Mouse (Mus musculus): ENCODE measurements at regions not wholly inside any gene's neighbourhood (a gene's known extent, or its start where the extent isn't known, plus 50 kb on each side); places are given as distances from the start of the nearest gene placed in this dataset.

- H3K4me2 ChIP-seq (replicated peaks; ENCODE audit: low read depth), result no peak overlapping the region
- no peak overlapping the region for H3K4me3 ChIP-seq (ENCODE audit: low read depth, low read length)
- TF ChIP-seq CTCF (IDR thresholded peaks at IDR 0.05; ENCODE audit: low read depth), result no peak
- H3K4me1 ChIP-seq (replicated peaks; ENCODE audit: control insufficient read depth, insufficient read depth, low read length), result no peaks in the 10 kb centered on the region
- H3K27me3 ChIP-seq (replicated peaks; ENCODE audit: control insufficient read depth, insufficient read depth, low read length), result no peaks in the 10 kb centered on the region
- H3K9ac ChIP-seq (ENCODE audit: low read depth, low read length), result no peak overlapping the region
- no peak for ATAC-seq
- no peaks in the 10 kb centered on the region for H3K36me3 ChIP-seq (ENCODE audit: control insufficient read depth, insufficient read depth)
- H3K27ac ChIP-seq (ENCODE audit: low read depth, low read length), result no peak overlapping the region
- no peaks in the 10 kb centered on the region for H3K9me3 ChIP-seq (ENCODE audit: control insufficient read depth)
- WGBS, result 60% methylated on average over 8 of the region's 8 CpGs
These were observed 651.7 kb upstream of the Lmcd1 start for GRCm38 (mm10) chr6:111621684-111622480.

- H3K9me3 ChIP-seq (ENCODE audit: control insufficient read depth), result no peaks in the 10 kb centered on the region
- 82% methylated on average over 7 of the region's 7 CpGs for WGBS
- no peak overlapping the region for H3K9ac ChIP-seq (ENCODE audit: low read depth, low read length)
- no peaks in the 10 kb centered on the region for H3K4me1 ChIP-seq (replicated peaks; ENCODE audit: control insufficient read depth, insufficient read depth, low read length)
- H3K27ac ChIP-seq (ENCODE audit: low read depth, low read length), result no peak overlapping the region
- no peak overlapping the region for H3K4me3 ChIP-seq (ENCODE audit: low read depth, low read length)
- H3K36me3 ChIP-seq (ENCODE audit: control insufficient read depth, insufficient read depth), result no peaks in the 10 kb centered on the region
- no peaks in the 10 kb centered on the region for H3K27me3 ChIP-seq (replicated peaks; ENCODE audit: control insufficient read depth, insufficient read depth, low read length)
- ATAC-seq, result no peak
- no peak overlapping the region for H3K4me2 ChIP-seq (replicated peaks; ENCODE audit: low read depth)
- no peak for TF ChIP-seq CTCF (IDR thresholded peaks at IDR 0.05; ENCODE audit: low read depth)
These were observed 650.9 kb upstream of the Lmcd1 start for GRCm38 (mm10) chr6:111622481-111623139.

GRCm38 (mm10) chr6:111623140-111623497 lies 650.4 kb upstream of the Lmcd1 start:
- 86% methylated on average over 4 of the region's 4 CpGs for WGBS
- no peaks in the 10 kb centered on the region for H3K36me3 ChIP-seq (ENCODE audit: control insufficient read depth, insufficient read depth)

GRCm38 (mm10) chr6:111625501-111625900 lies 648.1 kb upstream of the Lmcd1 start:
- H3K9me3 ChIP-seq (ENCODE audit: control insufficient read depth), result no peaks in the 10 kb centered on the region
- H3K4me1 ChIP-seq (replicated peaks; ENCODE audit: control insufficient read depth, insufficient read depth, low read length), result no peaks in the 10 kb centered on the region
- no peaks in the 10 kb centered on the region for H3K36me3 ChIP-seq (ENCODE audit: control insufficient read depth, insufficient read depth)
- H3K27ac ChIP-seq (ENCODE audit: low read depth, low read length), result no peak overlapping the region
- H3K4me2 ChIP-seq (replicated peaks; ENCODE audit: low read depth), result no peak overlapping the region
- H3K4me3 ChIP-seq (ENCODE audit: low read depth, low read length), result no peak overlapping the region
- TF ChIP-seq CTCF (IDR thresholded peaks at IDR 0.05; ENCODE audit: low read depth), result no peak
- H3K27me3 ChIP-seq (replicated peaks; ENCODE audit: control insufficient read depth, insufficient read depth, low read length), result no peaks in the 10 kb centered on the region
- H3K9ac ChIP-seq (ENCODE audit: low read depth, low read length), result no peak overlapping the region
- ATAC-seq, result no peak

More at GRCm38 (mm10) chr6:111623140-111623497, 650.4 kb upstream of the Lmcd1 start:
- Histone ChIP-seq H3K9me3 (ENCODE audit: control insufficient read depth) (no peaks in the 10 kb centered on the region), H3K4me1 (replicated peaks; ENCODE audit: control insufficient read depth, insufficient read depth, low read length) (no peaks in the 10 kb centered on the region), H3K4me2 (replicated peaks; ENCODE audit: low read depth) (no peak overlapping the region), H3K9ac (ENCODE audit: low read depth, low read length) (no peak overlapping the region), H3K27ac (ENCODE audit: low read depth, low read length) (no peak overlapping the region), H3K4me3 (ENCODE audit: low read depth, low read length) (no peak overlapping the region), H3K27me3 (replicated peaks; ENCODE audit: control insufficient read depth, insufficient read depth, low read length) (no peaks in the 10 kb centered on the region)
- TF ChIP-seq CTCF (IDR thresholded peaks at IDR 0.05; ENCODE audit: low read depth), result no peak
- ATAC-seq, result no peak

GRCm38 (mm10) chr6:111652736-111653135 lies 620.8 kb upstream of the Lmcd1 start:
- Histone ChIP-seq H3K27ac (ENCODE audit: low read depth, low read length) (no peak overlapping the region), H3K4me3 (ENCODE audit: low read depth, low read length) (no peak overlapping the region), H3K9ac (ENCODE audit: low read depth, low read length) (no peak overlapping the region), H3K36me3 (ENCODE audit: control insufficient read depth, insufficient read depth) (no peaks in the 10 kb centered on the region), H3K27me3 (replicated peaks; ENCODE audit: control insufficient read depth, insufficient read depth, low read length) (no peaks in the 10 kb centered on the region), H3K9me3 (ENCODE audit: control insufficient read depth) (no peaks in the 10 kb centered on the region), H3K4me2 (replicated peaks; ENCODE audit: low read depth) (no peak overlapping the region), H3K4me1 (replicated peaks; ENCODE audit: control insufficient read depth, insufficient read depth, low read length) (no peaks in the 10 kb centered on the region)
- 86% methylated on average over 3 of the region's 3 CpGs for WGBS
- ATAC-seq, result no peak
- TF ChIP-seq CTCF (IDR thresholded peaks at IDR 0.05; ENCODE audit: low read depth), result no peak

- no peak for TF ChIP-seq CTCF (IDR thresholded peaks at IDR 0.05; ENCODE audit: low read depth)
- Histone ChIP-seq H3K27me3 (replicated peaks; ENCODE audit: control insufficient read depth, insufficient read depth, low read length) (no peaks in the 10 kb centered on the region), H3K36me3 (ENCODE audit: control insufficient read depth, insufficient read depth) (no peaks in the 10 kb centered on the region), H3K9ac (ENCODE audit: low read depth, low read length) (no peak overlapping the region), H3K4me1 (replicated peaks; ENCODE audit: control insufficient read depth, insufficient read depth, low read length) (no peaks in the 10 kb centered on the region), H3K4me2 (replicated peaks; ENCODE audit: low read depth) (no peak overlapping the region), H3K4me3 (ENCODE audit: low read depth, low read length) (no peak overlapping the region), H3K9me3 (ENCODE audit: control insufficient read depth) (no peaks in the 10 kb centered on the region), H3K27ac (ENCODE audit: low read depth, low read length) (no peak overlapping the region)
- 64% methylated on average over 2 of the region's 2 CpGs for WGBS
- no peak for ATAC-seq
These were observed 613.6 kb upstream of the Lmcd1 start for GRCm38 (mm10) chr6:111659957-111660356.
